Mouse (Mus musculus) granulocyte monocyte progenitor cell, adult 5-6 weeks (primary cell): ENCODE data around the gene Gm42742. TPM values are rescaled to one million over a fixed set of nuclear protein-coding genes. Genes with fewer than 3 reads are reported as not detected.

Experiments used
- total RNA-seq, 2 experiments: library from RNA; stranded (forward) in 1 of 2; stranded (reverse) in 1 of 2; fragments of 200-712, 200-1000 nt in 1 of 2; fragments of >200 nt in 1 of 2; fragmentation: Nextera tagmentation in 1 of 2; gene quantifications; 2 replicates each; pipeline ENCODE4 v1.2.3; 2014 to 2017

Gene Gm42742
- total RNA-seq, 2 experiments from 2014 or later = 2.3 to 35.4 TPM

Other genes starting within 250 kb of the Gm42742 start
Only the 30 nearest of the 32 such genes appear.
- gene Ppp4c, start 228.6 kb downstream of the Gm42742 start, total RNA-seq (2014; fragmentation: Nextera tagmentation) = 160 and 219 TPM in 2 replicates
- gene Ppp4c, start 228.6 kb downstream of the Gm42742 start, total RNA-seq (2017) = 131 and 137 TPM in 2 replicates
- gene Fam57b, start 223.4 kb downstream of the Gm42742 start, total RNA-seq (2014; fragmentation: Nextera tagmentation) = not detected in 2 replicates
- not detected in 2 replicates for gene Fam57b, start 223.4 kb downstream of the Gm42742 start, total RNA-seq (2017)
- not detected in 2 replicates for gene 4930451I11Rik, start 189.5 kb downstream of the Gm42742 start, total RNA-seq (2014; fragmentation: Nextera tagmentation)
- gene 4930451I11Rik, start 189.5 kb downstream of the Gm42742 start, total RNA-seq (2017) = not detected in 2 replicates
- not detected in 2 replicates for gene Doc2a, start 173.7 kb downstream of the Gm42742 start, total RNA-seq (2014; fragmentation: Nextera tagmentation)
- gene Doc2a, start 173.7 kb downstream of the Gm42742 start, total RNA-seq (2017) = 0.15 TPM in 1 of 2 replicates, not detected in the other
- gene Hirip3, start 159.1 kb downstream of the Gm42742 start, total RNA-seq (2014; fragmentation: Nextera tagmentation) = 62.2 and 65.9 TPM in 2 replicates
- gene Hirip3, start 159.1 kb downstream of the Gm42742 start, total RNA-seq (2017) = 168 and 171 TPM in 2 replicates
- 89.0 and 100 TPM in 2 replicates for gene Ino80e, start 158.7 kb downstream of the Gm42742 start, total RNA-seq (2014; fragmentation: Nextera tagmentation)
- 23.4 and 35.3 TPM in 2 replicates for gene Ino80e, start 158.7 kb downstream of the Gm42742 start, total RNA-seq (2017)
- 28.0 and 45.8 TPM in 2 replicates for gene Taok2, start 136.4 kb downstream of the Gm42742 start, total RNA-seq (2014; fragmentation: Nextera tagmentation)
- 29.9 and 35.6 TPM in 2 replicates for gene Taok2, start 136.4 kb downstream of the Gm42742 start, total RNA-seq (2017)
- 27.9 and 31.9 TPM in 2 replicates for gene Tmem219, start 98.2 kb downstream of the Gm42742 start, total RNA-seq (2014; fragmentation: Nextera tagmentation)
- gene Tmem219, start 98.2 kb downstream of the Gm42742 start, total RNA-seq (2017) = 20.0 and 26.5 TPM in 2 replicates
- gene Kctd13, start 92.2 kb downstream of the Gm42742 start, total RNA-seq (2014; fragmentation: Nextera tagmentation) = 12.4 and 23.1 TPM in 2 replicates
- 9.7 and 10.3 TPM in 2 replicates for gene Kctd13, start 92.2 kb downstream of the Gm42742 start, total RNA-seq (2017)
- not detected in 2 replicates for gene Asphd1, start 71.5 kb downstream of the Gm42742 start, total RNA-seq (2014; fragmentation: Nextera tagmentation)
- not detected in 2 replicates for gene Asphd1, start 71.5 kb downstream of the Gm42742 start, total RNA-seq (2017)
- gene Sez6l2, start 70.5 kb downstream of the Gm42742 start, total RNA-seq (2014; fragmentation: Nextera tagmentation) = 3.4 and 6.4 TPM in 2 replicates
- gene Sez6l2, start 70.5 kb downstream of the Gm42742 start, total RNA-seq (2017) = 0.46 and 1.4 TPM in 2 replicates
- 72.3 and 78.9 TPM in 2 replicates for gene Cdipt, start 45.2 kb downstream of the Gm42742 start, total RNA-seq (2014; fragmentation: Nextera tagmentation)
- gene Cdipt, start 45.2 kb downstream of the Gm42742 start, total RNA-seq (2017) = 38.2 and 63.1 TPM in 2 replicates
- 1.1 and 2.7 TPM in 2 replicates for gene Cdiptos, start 45.0 kb downstream of the Gm42742 start, total RNA-seq (2014; fragmentation: Nextera tagmentation)
- gene Cdiptos, start 45.0 kb downstream of the Gm42742 start, total RNA-seq (2017) = 0.26 and 1.1 TPM in 2 replicates
- 9.8 and 13.1 TPM in 2 replicates for gene Mvp, start 6.5 kb downstream of the Gm42742 start, total RNA-seq (2014; fragmentation: Nextera tagmentation)
- gene Mvp, start 6.5 kb downstream of the Gm42742 start, total RNA-seq (2017) = 17.7 and 22.1 TPM in 2 replicates
- not detected in 2 replicates for gene Pagr1b, start 4.6 kb downstream of the Gm42742 start, total RNA-seq (2014; fragmentation: Nextera tagmentation)
- gene Pagr1b, start 4.6 kb downstream of the Gm42742 start, total RNA-seq (2017) = 10.5 TPM in 1 of 2 replicates, not detected in the other
- gene Pagr1a, start 3.7 kb downstream of the Gm42742 start, total RNA-seq (2014; fragmentation: Nextera tagmentation) = 17.5 and 50.8 TPM in 2 replicates
- 3.4 and 27.2 TPM in 2 replicates for gene Pagr1a, start 3.7 kb downstream of the Gm42742 start, total RNA-seq (2017)
- 1.8 and 6.9 TPM in 2 replicates for gene Prrt2, start 114 bp upstream of the Gm42742 start, total RNA-seq (2014; fragmentation: Nextera tagmentation)
- 0.43 and 1.6 TPM in 2 replicates for gene Prrt2, start 114 bp upstream of the Gm42742 start, total RNA-seq (2017)
- gene Maz, start 5.9 kb upstream of the Gm42742 start, total RNA-seq (2014; fragmentation: Nextera tagmentation) = 143 and 169 TPM in 2 replicates
- 52.5 and 77.5 TPM in 2 replicates for gene Maz, start 5.9 kb upstream of the Gm42742 start, total RNA-seq (2017)
- 26.2 and 29.2 TPM in 2 replicates for gene Kif22, start 21.4 kb upstream of the Gm42742 start, total RNA-seq (2014; fragmentation: Nextera tagmentation)
- gene Kif22, start 21.4 kb upstream of the Gm42742 start, total RNA-seq (2017) = 65.0 and 67.4 TPM in 2 replicates
- not detected in 2 replicates for gene Zg16, start 66.2 kb upstream of the Gm42742 start, total RNA-seq (2014; fragmentation: Nextera tagmentation)
- 1.6 and 2.5 TPM in 2 replicates for gene Zg16, start 66.2 kb upstream of the Gm42742 start, total RNA-seq (2017)
- 19.3 and 22.1 TPM in 2 replicates for gene AI467606, start 70.3 kb upstream of the Gm42742 start, total RNA-seq (2014; fragmentation: Nextera tagmentation)
- 23.5 and 25.9 TPM in 2 replicates for gene AI467606, start 70.3 kb upstream of the Gm42742 start, total RNA-seq (2017)
- 2.7 and 3.1 TPM in 2 replicates for gene Qprt, start 101.1 kb upstream of the Gm42742 start, total RNA-seq (2014; fragmentation: Nextera tagmentation)
- gene Qprt, start 101.1 kb upstream of the Gm42742 start, total RNA-seq (2017) = 0.21 and 1.6 TPM in 2 replicates
- gene Spn, start 116.7 kb upstream of the Gm42742 start, total RNA-seq (2014; fragmentation: Nextera tagmentation) = 123 and 159 TPM in 2 replicates
- 293 and 356 TPM in 2 replicates for gene Spn, start 116.7 kb upstream of the Gm42742 start, total RNA-seq (2017)
- 21.1 and 44.7 TPM in 2 replicates for gene Cd2bp2, start 175.0 kb upstream of the Gm42742 start, total RNA-seq (2014; fragmentation: Nextera tagmentation)
- 44.1 and 58.2 TPM in 2 replicates for gene Cd2bp2, start 175.0 kb upstream of the Gm42742 start, total RNA-seq (2017)
- gene Tbc1d10b, start 187.4 kb upstream of the Gm42742 start, total RNA-seq (2014; fragmentation: Nextera tagmentation) = 27.0 and 33.2 TPM in 2 replicates
- gene Tbc1d10b, start 187.4 kb upstream of the Gm42742 start, total RNA-seq (2017) = 26.2 and 35.0 TPM in 2 replicates
- 9.1 and 25.5 TPM in 2 replicates for gene Mylpf, start 187.8 kb upstream of the Gm42742 start, total RNA-seq (2014; fragmentation: Nextera tagmentation)
- gene Mylpf, start 187.8 kb upstream of the Gm42742 start, total RNA-seq (2017) = 1.2 and 4.3 TPM in 2 replicates
- gene Zfp553, start 212.0 kb upstream of the Gm42742 start, total RNA-seq (2014; fragmentation: Nextera tagmentation) = 6.0 and 18.7 TPM in 2 replicates
- 11.4 and 12.0 TPM in 2 replicates for gene Zfp553, start 212.0 kb upstream of the Gm42742 start, total RNA-seq (2017)
- gene Sept1, start 212.0 kb upstream of the Gm42742 start, total RNA-seq (2014; fragmentation: Nextera tagmentation) = 17.1 and 23.3 TPM in 2 replicates
- gene Sept1, start 212.0 kb upstream of the Gm42742 start, total RNA-seq (2017) = 29.1 and 33.3 TPM in 2 replicates
- 4.9 and 7.8 TPM in 2 replicates for gene Zfp771, start 223.2 kb upstream of the Gm42742 start, total RNA-seq (2014; fragmentation: Nextera tagmentation)
- 5.9 and 10.6 TPM in 2 replicates for gene Zfp771, start 223.2 kb upstream of the Gm42742 start, total RNA-seq (2017)
- 99.5 and 126 TPM in 2 replicates for gene Dctpp1, start 239.6 kb upstream of the Gm42742 start, total RNA-seq (2014; fragmentation: Nextera tagmentation)
- 68.9 and 72.0 TPM in 2 replicates for gene Dctpp1, start 239.6 kb upstream of the Gm42742 start, total RNA-seq (2017)